Mouse (Mus musculus): ENCODE results near the gene Sema6c. TPM values are rescaled to one million over a fixed set of nuclear protein-coding genes. Genes with fewer than 3 reads are reported as not detected.
A peak's percentile ranks its signal among the peaks of the same experiment; 100 is the strongest.

Sema6c gene
- polyA plus RNA-seq, 1 experiment from 2014 or later: 22.8 TPM

GRCm38 (mm10) chr3:95140289-95140595 is 20.0 kb upstream of the Sema6c start:
- ATAC-seq: no peak

GRCm38 (mm10) chr3:95140795-95141194 is 19.5 kb upstream of the Sema6c start:
- H3K27ac ChIP-seq (ENCODE audit: low read depth, low read length): no peak overlapping the region
- no peaks in the 10 kb centered on the region for H3K9me3 ChIP-seq (replicated peaks; ENCODE audit: control insufficient read depth, low read length)
- no peaks in the 10 kb centered on the region for H3K27me3 ChIP-seq (replicated peaks; ENCODE audit: control insufficient read depth, insufficient read depth, low read length)
- H3K4me1 ChIP-seq (ENCODE audit: control insufficient read depth, insufficient read depth, low read length): no peaks in the 10 kb centered on the region
- WGBS: 88% methylated on average over 6 of the region's 6 CpGs
- no peak overlapping the region for H3K4me2 ChIP-seq (ENCODE audit: low read length)
- H3K4me3 ChIP-seq (ENCODE audit: low read depth, low read length): no peak overlapping the region
- DNase-seq (ENCODE audit: low spot score) (no peak), ATAC-seq (no peak)
- peaks cover 19% of the 10 kb centered on the region for H3K36me3 ChIP-seq (ENCODE audit: control insufficient read depth, insufficient read depth, low read length)
- no peak overlapping the region for H3K9ac ChIP-seq (ENCODE audit: low read length)

More at GRCm38 (mm10) chr3:95140289-95140595, 20.0 kb upstream of the Sema6c start:
- peaks cover 19% of the 10 kb centered on the region for H3K36me3 ChIP-seq (ENCODE audit: control insufficient read depth, insufficient read depth, low read length)
- 0 out of 2 replicates have a peak, but pooled peaks cover 3% of the 10 kb centered on the region for H3K4me1 ChIP-seq (ENCODE audit: control insufficient read depth, insufficient read depth, low read length)
- H3K27me3 ChIP-seq (replicated peaks; ENCODE audit: control insufficient read depth, insufficient read depth, low read length): no peaks in the 10 kb centered on the region
- H3K27ac ChIP-seq (ENCODE audit: low read depth, low read length): no peak overlapping the region
- H3K4me2 ChIP-seq (ENCODE audit: low read length): no peak overlapping the region
- no peaks in the 10 kb centered on the region for H3K9me3 ChIP-seq (replicated peaks; ENCODE audit: control insufficient read depth, low read length)
- H3K9ac ChIP-seq (ENCODE audit: low read length): no peak overlapping the region
- no peak for DNase-seq (ENCODE audit: low spot score)
- 64% methylated on average over 18 of the region's 18 CpGs for WGBS
- H3K4me3 ChIP-seq (ENCODE audit: low read depth, low read length): no peak overlapping the region

GRCm38 (mm10) chr3:95141474-95141873 is 18.8 kb upstream of the Sema6c start:
- no peak overlapping the region for H3K4me2 ChIP-seq (ENCODE audit: low read length)
- ATAC-seq: no peak
- no peak overlapping the region for H3K4me3 ChIP-seq (ENCODE audit: low read depth, low read length)
- H3K4me1 ChIP-seq (ENCODE audit: control insufficient read depth, insufficient read depth, low read length): no peaks in the 10 kb centered on the region
- H3K9me3 ChIP-seq (replicated peaks; ENCODE audit: control insufficient read depth, low read length): no peaks in the 10 kb centered on the region
- no peaks in the 10 kb centered on the region for H3K27me3 ChIP-seq (replicated peaks; ENCODE audit: control insufficient read depth, insufficient read depth, low read length)
- no peak overlapping the region for H3K27ac ChIP-seq (ENCODE audit: low read depth, low read length)
- no peak overlapping the region for H3K9ac ChIP-seq (ENCODE audit: low read length)
- WGBS: 97% methylated on average over 9 of the region's 9 CpGs
- peaks cover 19% of the 10 kb centered on the region for H3K36me3 ChIP-seq (ENCODE audit: control insufficient read depth, insufficient read depth, low read length)
- DNase-seq (ENCODE audit: low spot score): no peak

- peaks cover 19% of the 10 kb centered on the region for H3K36me3 ChIP-seq (ENCODE audit: control insufficient read depth, insufficient read depth, low read length)
- no peak within 1 kb of the TSS for H3K4me3 ChIP-seq (ENCODE audit: low read depth, low read length)
- H3K9ac ChIP-seq (ENCODE audit: low read length): no peak within 1 kb of the TSS
- DNase-seq (ENCODE audit: low spot score) (no peak), ATAC-seq (no peak)
- no peak within 1 kb of the TSS for H3K27ac ChIP-seq (ENCODE audit: low read depth, low read length)
- H3K4me2 ChIP-seq (ENCODE audit: low read length): no peak within 1 kb of the TSS
- no peaks in the 10 kb centered on the region for H3K27me3 ChIP-seq (replicated peaks; ENCODE audit: control insufficient read depth, insufficient read depth, low read length)
- no peaks in the 10 kb centered on the region for H3K9me3 ChIP-seq (replicated peaks; ENCODE audit: control insufficient read depth, low read length)
- 85% methylated on average over 10 of the region's 10 CpGs for WGBS
- H3K4me1 ChIP-seq (ENCODE audit: control insufficient read depth, insufficient read depth, low read length): no peaks in the 10 kb centered on the region
Measured at GRCm38 (mm10) chr3:95141952-95142616, 18.2 kb upstream of the Sema6c start, which contains the start of gene Tnfaip8l2. Tnfaip8l2 (minus strand) TSS chr3:95142360.

GRCm38 (mm10) chr3:95142617-95143011 is 17.6 kb upstream of the Sema6c start:
- ATAC-seq: peak; percentile 85
- Histone ChIP-seq H3K9me3 (replicated peaks; ENCODE audit: control insufficient read depth, low read length) (no peaks in the 10 kb centered on the region), H3K4me3 (ENCODE audit: low read depth, low read length) (no peak overlapping the region), H3K4me2 (ENCODE audit: low read length) (no peak overlapping the region), H3K27me3 (replicated peaks; ENCODE audit: control insufficient read depth, insufficient read depth, low read length) (no peaks in the 10 kb centered on the region), H3K27ac (ENCODE audit: low read depth, low read length) (no peak overlapping the region), H3K9ac (ENCODE audit: low read length) (no peak overlapping the region), H3K36me3 (ENCODE audit: control insufficient read depth, insufficient read depth, low read length) (peaks cover 19% of the 10 kb centered on the region), H3K4me1 (ENCODE audit: control insufficient read depth, insufficient read depth, low read length) (no peaks in the 10 kb centered on the region)
- DNase-seq (ENCODE audit: low spot score): peak; percentile 86
- WGBS: 9% methylated on average over 5 of the region's 5 CpGs

GRCm38 (mm10) chr3:95147924-95148323 is 12.3 kb upstream of the Sema6c start:
- Histone ChIP-seq H3K4me3 (ENCODE audit: low read depth, low read length) (no peak overlapping the region), H3K27ac (ENCODE audit: low read depth, low read length) (no peak overlapping the region)

GRCm38 (mm10) chr3:95153874-95154273 is 6.4 kb upstream of the Sema6c start:
- DNase-seq (ENCODE audit: low spot score) (no peak), ATAC-seq (no peak)
- Histone ChIP-seq H3K36me3 (ENCODE audit: control insufficient read depth, insufficient read depth, low read length) (no peaks in the 10 kb centered on the region), H3K4me1 (ENCODE audit: control insufficient read depth, insufficient read depth, low read length) (no peaks in the 10 kb centered on the region), H3K4me2 (ENCODE audit: low read length) (no peak overlapping the region), H3K27ac (ENCODE audit: low read depth, low read length) (no peak overlapping the region), H3K4me3 (ENCODE audit: low read depth, low read length) (no peak overlapping the region), H3K9me3 (replicated peaks; ENCODE audit: control insufficient read depth, low read length) (no peaks in the 10 kb centered on the region), H3K27me3 (replicated peaks; ENCODE audit: control insufficient read depth, insufficient read depth, low read length) (no peaks in the 10 kb centered on the region), H3K9ac (ENCODE audit: low read length) (no peak overlapping the region)
- 49% methylated on average over 4 of the region's 4 CpGs for WGBS

More at GRCm38 (mm10) chr3:95147924-95148323, 12.3 kb upstream of the Sema6c start:
- Histone ChIP-seq H3K27me3 (replicated peaks; ENCODE audit: control insufficient read depth, insufficient read depth, low read length) (no peaks in the 10 kb centered on the region), H3K9ac (ENCODE audit: low read length) (no peak overlapping the region), H3K4me1 (ENCODE audit: control insufficient read depth, insufficient read depth, low read length) (no peaks in the 10 kb centered on the region), H3K9me3 (replicated peaks; ENCODE audit: control insufficient read depth, low read length) (no peaks in the 10 kb centered on the region), H3K4me2 (ENCODE audit: low read length) (no peak overlapping the region), H3K36me3 (ENCODE audit: control insufficient read depth, insufficient read depth, low read length) (no peaks in the 10 kb centered on the region)
- DNase-seq (ENCODE audit: low spot score) (no peak), ATAC-seq (no peak)
- WGBS: 57% methylated on average over 3 of the region's 3 CpGs

- H3K27me3 ChIP-seq (replicated peaks; ENCODE audit: control insufficient read depth, insufficient read depth, low read length): no peaks in the 10 kb centered on the region
- peaks cover 24% of the 10 kb centered on the region for H3K4me1 ChIP-seq (ENCODE audit: control insufficient read depth, insufficient read depth, low read length)
- H3K36me3 ChIP-seq (ENCODE audit: control insufficient read depth, insufficient read depth, low read length): peaks cover 4% of the 10 kb centered on the region
- 13% methylated on average over 8 of the region's 8 CpGs for WGBS
- peak overlapping the region; percentile 77 for H3K4me2 ChIP-seq (ENCODE audit: low read length)
- H3K9ac ChIP-seq (ENCODE audit: low read length): peak overlapping the region; percentile 90
- H3K27ac ChIP-seq (ENCODE audit: low read depth, low read length): no peak overlapping the region; the same call in 1 of the 2 replicates
- DNase-seq (ENCODE audit: low spot score) (no peak), ATAC-seq (no peak)
- peak overlapping the region; percentile 85 for H3K4me3 ChIP-seq (ENCODE audit: low read depth, low read length)
- H3K9me3 ChIP-seq (replicated peaks; ENCODE audit: control insufficient read depth, low read length): no peaks in the 10 kb centered on the region
Measured at GRCm38 (mm10) chr3:95159511-95159986, 708 bp upstream of the Sema6c start.

- H3K27ac ChIP-seq (ENCODE audit: low read depth, low read length): peak overlapping the region; percentile 72; the same call in 1 of the 2 replicates
- H3K9me3 ChIP-seq (replicated peaks; ENCODE audit: control insufficient read depth, low read length): no peaks in the 10 kb centered on the region
- H3K4me1 ChIP-seq (ENCODE audit: control insufficient read depth, insufficient read depth, low read length): peaks cover 24% of the 10 kb centered on the region
- WGBS: under 1% methylated on average over 29 of the region's 30 CpGs
- H3K36me3 ChIP-seq (ENCODE audit: control insufficient read depth, insufficient read depth, low read length): peaks cover 18% of the 10 kb centered on the region
- H3K4me2 ChIP-seq (ENCODE audit: low read length): peak overlapping the region; percentile 77
- ATAC-seq (peak; percentile 12), DNase-seq (ENCODE audit: low spot score) (peak; percentile 51)
- H3K27me3 ChIP-seq (replicated peaks; ENCODE audit: control insufficient read depth, insufficient read depth, low read length): no peaks in the 10 kb centered on the region
- peak overlapping the region; percentile 90 for H3K9ac ChIP-seq (ENCODE audit: low read length)
- peak overlapping the region; percentile 85 for H3K4me3 ChIP-seq (ENCODE audit: low read depth, low read length)
Measured at GRCm38 (mm10) chr3:95161041-95161551, 839 bp downstream of the Sema6c start.
